Mouse (Mus musculus) erythroblast, embryonic 14.5 days (primary cell): Measurements from ENCODE around the gene Abcd1.

Experiments used
- GATA1 ChIP-seq: IDR thresholded peaks from 2 replicates; pipeline ENCODE4 v1.6.1; 2012; ENCODE audit warnings: low read length, inconsistent platforms, mixed read lengths
- TAL1 ChIP-seq: IDR thresholded peaks from 3 replicates; pipeline ENCODE4 v1.6.1; 2012; ENCODE audit warnings: low read length, inconsistent platforms, mixed read lengths

DNA sequence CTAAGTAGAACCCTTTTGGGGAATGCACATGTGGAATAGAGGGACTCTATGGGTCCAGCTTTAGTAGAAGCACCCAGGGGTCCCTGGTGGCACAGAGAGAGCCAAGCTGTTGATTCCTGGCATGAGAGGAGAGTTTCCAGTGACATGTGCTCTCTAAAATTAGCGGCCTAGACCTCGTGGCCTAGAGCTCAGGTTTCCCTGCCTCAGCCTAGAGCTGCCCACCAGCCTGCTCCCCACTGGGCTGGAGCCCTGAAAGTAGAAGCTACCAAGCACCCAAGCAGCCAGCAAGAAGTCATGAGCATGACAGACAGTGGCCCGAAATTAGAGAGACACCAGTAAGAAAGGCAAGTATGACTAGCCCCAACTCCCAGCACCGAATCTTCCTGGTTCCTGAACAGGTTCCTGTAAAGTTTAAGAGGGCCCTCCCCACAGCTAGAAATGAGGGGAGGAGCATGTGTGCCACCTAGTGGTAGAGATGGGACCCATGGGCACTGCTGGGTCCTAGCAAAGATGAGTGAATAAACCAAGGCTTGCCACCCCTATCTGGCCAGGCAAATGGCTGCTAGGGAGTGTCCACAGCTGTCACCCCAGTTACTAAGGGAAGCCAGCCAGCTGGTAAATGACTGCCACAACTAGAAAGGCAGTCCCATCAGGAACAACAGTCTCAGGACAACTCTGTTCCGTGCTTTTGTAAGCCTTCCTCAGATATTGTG, 25.3 kb upstream of the Abcd1 start:
- TF ChIP-seq GATA1, result no peak
- no peak for TF ChIP-seq TAL1
